In genomic region chr13:97537206-97537605, GRCm38 (mm10) we compare ENCODE assay signal across 18 mouse cellular contexts.
DNase-seq lines count a peak whose midpoint lies in the region; ATAC-seq lines count a peak whose summit lies in the region.
"Had no signal": no experiment of that assay in that cellular context is flagged by ENCODE, and none has a peak within 500 bp of the region (broad histone marks: within the 10 kb centered on the region; RNA-seq: fewer than 3 reads in every experiment).

No protein-coding gene starts in this region.

- H3K36me3 ChIP-seq in hindbrain, embryonic 16.5 days (ENCODE audit: control insufficient read depth, insufficient read depth, low read length), result no peaks in the 10 kb centered on the region

- no peaks in the 10 kb centered on the region for H3K27me3 ChIP-seq in hindbrain, embryonic 16.5 days (replicated peaks; ENCODE audit: control insufficient read depth, insufficient read depth, low read length)

- peak overlapping the region; percentile 20; the same call in 1 of the 2 replicates for H3K27ac ChIP-seq in hindbrain, embryonic 16.5 days (ENCODE audit: low read depth, low read length)

- ATAC-seq in frontal cortex, adult (ENCODE audit: low TSS enrichment), result 0 out of 2 replicates have a peak, but pooled peaks have one; percentile 22
- ATAC-seq in hindbrain, embryonic 16.5 days, result 0 out of 2 replicates have a peak, but pooled peaks have one; percentile 48
- ATAC-seq: midbrain, embryonic 16.5 days had no signal

- H3K4me1 ChIP-seq in hindbrain, embryonic 16.5 days (ENCODE audit: control insufficient read depth, insufficient read depth, low read depth, low read length), result peaks cover 6% of the 10 kb centered on the region

- peak overlapping the region; percentile 6 for H3K4me2 ChIP-seq in hindbrain, embryonic 16.5 days (ENCODE audit: low read length)

- no peaks in the 10 kb centered on the region for H3K9me3 ChIP-seq in hindbrain, embryonic 16.5 days (ENCODE audit: control insufficient read depth, low read length)

- 49% methylated on average over 11 of the region's 11 CpGs for WGBS in hindbrain, embryonic 16.5 days

- no peak for DNase-seq in frontal cortex, postnatal 36 days (ENCODE audit: low spot score in 2 of 2)
- DNase-seq in retina, postnatal 1 day, result peak; percentile 58
- no peak for DNase-seq in retina, embryonic 14.5 days (ENCODE audit: low spot score)
- DNase-seq in layer of hippocampus, postnatal 36 days, result peak; percentile 61 to 70
- no peak for DNase-seq in urinary bladder, postnatal 14 days (ENCODE audit: low spot score)
- no peak for DNase-seq in gastrocnemius, postnatal 4 days (ENCODE audit: low spot score in 2 of 2)
- DNase-seq: adrenal gland, postnatal 25 days; B cell, adult 2 months; cerebellum, adult 9-10 months; gastrocnemius, postnatal 14 days; kidney, adult 18-20 months; kidney, postnatal 10 days; liver; lung, postnatal 10 days; thymus, postnatal 25 days had no signal

- no peak overlapping the region for H3K9ac ChIP-seq in hindbrain, embryonic 16.5 days (ENCODE audit: low read depth, low read length)

- H3K4me3 ChIP-seq in hindbrain, embryonic 16.5 days (ENCODE audit: low read length), result no peak overlapping the region

Comparison
In these comparisons a context has a peak if more than half of its experiments do, and no peak if none do; other contexts are left out.
1. DNase-seq: peak in retina, postnatal 1 day (single experiment) and layer of hippocampus, postnatal 36 days (2 of 2); none in frontal cortex, postnatal 36 days (0 of 2), retina, embryonic 14.5 days (single experiment), urinary bladder, postnatal 14 days (single experiment) and gastrocnemius, postnatal 4 days (0 of 2).